Mouse (Mus musculus) MEL (cell line): ENCODE data around the gene Slco1a1. TPM values are rescaled to one million over a fixed set of nuclear protein-coding genes. Genes with fewer than 3 reads are reported as not detected.

Experiments used
- DNase-seq: peaks from one replicate; pipeline ENCODE4 v3.0.0; 2011; ENCODE audit warnings: low read depth, low spot score
- H3K27ac ChIP-seq: 2 replicates; pipeline ENCODE4 v1.5.1; 2012; ENCODE audit warnings: low read depth, mild to moderate bottlenecking, control low read depth, low read length, moderate library complexity; ENCODE audit not compliant: control insufficient read depth
- H3K27me3 ChIP-seq, 2 experiments: fragments of 150-350 bp in 1 of 2; sonication (generic) in 1 of 2; 2 replicates each; pipeline ENCODE4 v1.6.1; 2012; ENCODE audit warnings: low read length in 2 of 2, mild to moderate bottlenecking in 2 of 2, improper control_type of control experiment in 1 of 2, moderate library complexity in 1 of 2; ENCODE audit not compliant: insufficient read depth in 2 of 2, control insufficient read depth in 1 of 2
- H3K36me3 ChIP-seq, 2 experiments: 2 replicates each; pipeline ENCODE4 v1.6.1; 2012 to 2014; ENCODE audit warnings: low read length in 2 of 2, improper control_type of control experiment in 1 of 2, inconsistent platforms in 1 of 2, mild to moderate bottlenecking in 1 of 2; ENCODE audit not compliant: insufficient read depth in 2 of 2, control insufficient read depth in 1 of 2
- H3K4me1 ChIP-seq, 2 experiments: fragments of 150-350 bp in 1 of 2; sonication (generic) in 1 of 2; 2 replicates each; pipeline ENCODE4 v1.6.1; 2012; ENCODE audit warnings: low read length in 2 of 2, improper control_type of control experiment in 1 of 2, mild to moderate bottlenecking in 1 of 2; ENCODE audit not compliant: insufficient read depth in 2 of 2, control insufficient read depth in 1 of 2
- H3K4me3 ChIP-seq, 2 experiments: fragments of 150-350 bp in 1 of 2; sonication (generic) in 1 of 2; 2 replicates each; pipeline ENCODE4 v1.5.1; 2012; ENCODE audit warnings: low read depth in 2 of 2, low read length in 2 of 2, mild to moderate bottlenecking in 2 of 2, moderate library complexity in 2 of 2, control low read depth in 1 of 2, improper control_type of control experiment in 1 of 2; ENCODE audit not compliant: control insufficient read depth in 1 of 2, insufficient read depth in 1 of 2
- H3K79me2 ChIP-seq: 2 replicates; pipeline ENCODE4 v1.6.1; 2012; ENCODE audit warnings: mild to moderate bottlenecking, low read length, moderate library complexity; ENCODE audit not compliant: control insufficient read depth, poor library complexity, insufficient read depth
- H3K9ac ChIP-seq: 2 replicates; pipeline ENCODE4 v1.6.1; 2012; ENCODE audit warnings: low read depth, mild to moderate bottlenecking, control low read depth, low read length, moderate library complexity; ENCODE audit not compliant: control insufficient read depth, poor library complexity, severe bottlenecking
- H3K9me3 ChIP-seq: fragments of 150-350 bp; sonication (generic); replicated peaks from 2 replicates; pipeline ENCODE4 v1.6.1; 2012; ENCODE audit warnings: mild to moderate bottlenecking, low read length, improper control_type of control experiment, moderate library complexity; ENCODE audit not compliant: insufficient read depth
- BHLHE40 ChIP-seq: IDR thresholded peaks from 2 replicates; pipeline ENCODE4 v1.6.1; 2012; ENCODE audit warnings: low read depth, mild to moderate bottlenecking, inconsistent platforms, low read length, improper control_type of control experiment, borderline replicate concordance
- CHD1 ChIP-seq: IDR thresholded peaks from 2 replicates; pipeline ENCODE4 v1.6.1; 2012; ENCODE audit warnings: low read depth, mild to moderate bottlenecking, inconsistent platforms, low read length, improper control_type of control experiment
- CTCF ChIP-seq, 3 experiments: IDR thresholded peaks in 2 of 3; conservative IDR thresholded peaks in 1 of 3; 2 replicates each; pipeline ENCODE4 v1.5.1; 2011 to 2012; ENCODE audit warnings: low read length in 3 of 3, low read depth in 2 of 3, mild to moderate bottlenecking in 2 of 3, improper control_type of control experiment in 1 of 3, inconsistent platforms in 1 of 3, mixed read lengths in 1 of 3, moderate library complexity in 1 of 3; ENCODE audit not compliant: control insufficient read depth in 1 of 3, insufficient read depth in 1 of 3, poor library complexity in 1 of 3, severe bottlenecking in 1 of 3
- EP300 ChIP-seq, 2 experiments: IDR thresholded peaks; 2 replicates each; pipeline ENCODE4 v1.6.1; 2011; ENCODE audit warnings: improper control_type of control experiment in 2 of 2, low read length in 2 of 2, low read depth in 1 of 2, mild to moderate bottlenecking in 1 of 2
- ETS1 ChIP-seq: IDR thresholded peaks from 2 replicates; pipeline ENCODE4 v1.6.1; 2012; ENCODE audit warnings: low read depth, mild to moderate bottlenecking, inconsistent platforms, low read length, improper control_type of control experiment, moderate library complexity
- HCFC1 ChIP-seq: IDR thresholded peaks from 2 replicates; pipeline ENCODE4 v1.6.1; 2012; ENCODE audit warnings: low read depth, mild to moderate bottlenecking, inconsistent platforms, low read length, improper control_type of control experiment, moderate library complexity
- JUND ChIP-seq: IDR thresholded peaks from 2 replicates; pipeline ENCODE4 v1.6.1; 2011; ENCODE audit warnings: low read depth, mild to moderate bottlenecking, improper control_type of control experiment, low read length
- MAFK ChIP-seq: IDR thresholded peaks from 2 replicates; pipeline ENCODE4 v1.6.1; 2011; ENCODE audit warnings: low read depth, mild to moderate bottlenecking, low read length, improper control_type of control experiment, borderline replicate concordance
- MYB ChIP-seq: IDR thresholded peaks from 2 replicates; pipeline ENCODE4 v1.6.1; 2011; ENCODE audit warnings: mild to moderate bottlenecking, low read depth, low read length, improper control_type of control experiment
- MYC ChIP-seq: IDR thresholded peaks from 2 replicates; pipeline ENCODE4 v1.6.1; 2011; ENCODE audit warnings: low read depth, mild to moderate bottlenecking, low read length, improper control_type of control experiment, moderate library complexity
- NELFE ChIP-seq: IDR thresholded peaks from 2 replicates; pipeline ENCODE4 v1.6.1; 2011; ENCODE audit warnings: low read depth, low read length, improper control_type of control experiment
- NRF1 ChIP-seq: IDR thresholded peaks from 2 replicates; pipeline ENCODE4 v1.6.1; 2014; ENCODE audit warnings: low read depth, mild to moderate bottlenecking, inconsistent platforms, low read length, improper control_type of control experiment, moderate library complexity; ENCODE audit not compliant: poor library complexity, insufficient read depth, severe bottlenecking
- POLR2AphosphoS2 ChIP-seq: IDR thresholded peaks from 2 replicates; pipeline ENCODE4 v1.6.1; 2011; ENCODE audit warnings: low read length, improper control_type of control experiment
- RAD21 ChIP-seq: IDR thresholded peaks from 2 replicates; pipeline ENCODE4 v1.6.1; 2011; ENCODE audit warnings: mild to moderate bottlenecking, low read depth, low read length, improper control_type of control experiment
- RCOR1 ChIP-seq: IDR thresholded peaks from 2 replicates; pipeline ENCODE4 v1.6.1; 2012; ENCODE audit warnings: low read depth, mild to moderate bottlenecking, inconsistent platforms, low read length, improper control_type of control experiment
- SIN3A ChIP-seq: IDR thresholded peaks from 2 replicates; pipeline ENCODE4 v1.6.1; 2012; ENCODE audit warnings: low read length, improper control_type of control experiment, inconsistent platforms
- SMC3 ChIP-seq: IDR thresholded peaks from 2 replicates; pipeline ENCODE4 v1.6.1; 2011; ENCODE audit warnings: low read depth, low read length, improper control_type of control experiment
- TAL1 ChIP-seq: IDR thresholded peaks from 2 replicates; pipeline ENCODE4 v1.6.1; 2012; ENCODE audit warnings: mild to moderate bottlenecking, inconsistent platforms, low read length, moderate library complexity, mixed read lengths
- TBP ChIP-seq: IDR thresholded peaks from 2 replicates; pipeline ENCODE4 v1.8.0; 2011; ENCODE audit warnings: low read depth, low read length, improper control_type of control experiment
- ZC3H11A ChIP-seq: IDR thresholded peaks from 2 replicates; pipeline ENCODE4 v1.6.1; 2012; ENCODE audit warnings: low read depth, mild to moderate bottlenecking, inconsistent platforms, low read length, improper control_type of control experiment
- ZKSCAN1 ChIP-seq: IDR thresholded peaks from 2 replicates; pipeline ENCODE4 v1.6.1; 2012; ENCODE audit warnings: low read depth, mild to moderate bottlenecking, inconsistent platforms, low read length, improper control_type of control experiment, moderate library complexity
- ZMIZ1 ChIP-seq: IDR thresholded peaks from 2 replicates; pipeline ENCODE4 v1.6.1; 2012; ENCODE audit warnings: low read depth, mild to moderate bottlenecking, inconsistent platforms, low read length, improper control_type of control experiment, moderate library complexity
- polyA plus RNA-seq, 2 experiments: library from polyadenylated mRNA; stranded (reverse) in 1 of 2; unstranded in 1 of 2; fragments of >175 nt in 1 of 2; fragments of >200 nt in 1 of 2; gene quantifications; 2 replicates each; pipeline versions ENCODE4 v1.2.1 to v1.2.4; 2012; ENCODE audit warnings: low replicate concordance in 2 of 2, low read depth in 1 of 2; ENCODE audit not compliant: insufficient read length in 2 of 2, insufficient read depth in 1 of 2, missing spikeins in 1 of 2
- total RNA-seq: library from RNA; depleted of rRNA; stranded (reverse); fragments of 300-350 nt; gene quantifications from 2 replicates; pipeline ENCODE4 v1.2.3, GENCODE M21; 2012

Slco1a1 gene
- total and polyA plus RNA-seq, 3 experiments = not detected

- Histone ChIP-seq H3K36me3 (no peaks in the 10 kb centered on the region), H3K27me3 (no peaks in the 10 kb centered on the region), H3K9ac (no peak overlapping the region), H3K4me1 (no peaks in the 10 kb centered on the region), H3K4me3 (no peak overlapping the region), H3K79me2 (no peaks in the 10 kb centered on the region), H3K9me3 (no peaks in the 10 kb centered on the region), H3K27ac (no peak overlapping the region)
- DNase-seq = no peak
- TF ChIP-seq RAD21 = no peak
- TF ChIP-seq TAL1 = no peak
- TF ChIP-seq SIN3A = no peak
- no peak for TF ChIP-seq EP300 (IDR thresholded peaks at IDR 0.05; ENCODE audit: low read depth in 1 of 2, low read length in 2 of 2)
- TF ChIP-seq BHLHE40 = no peak
- TF ChIP-seq SMC3 = no peak
- no peak for TF ChIP-seq POLR2AphosphoS2
- no peak for TF ChIP-seq ZMIZ1
Measured at GRCm38 (mm10) chr6:141962420-141962819, 15.7 kb upstream of the Slco1a1 start.

GRCm38 (mm10) chr6:141961861-141962260, 15.1 kb upstream of the Slco1a1 start:
- no peaks in the 10 kb centered on the region for H3K36me3 ChIP-seq
- no peak overlapping the region for H3K27ac ChIP-seq
- no peak for DNase-seq
- H3K9me3 ChIP-seq = no peaks in the 10 kb centered on the region
- H3K4me1 ChIP-seq = no peaks in the 10 kb centered on the region
- no peak overlapping the region for H3K9ac ChIP-seq
- H3K79me2 ChIP-seq = no peaks in the 10 kb centered on the region
- TF ChIP-seq NELFE (no peak), BHLHE40 (no peak), ZC3H11A (no peak), MYC (no peak), NRF1 (no peak), CHD1 (no peak), RCOR1 (no peak), JUND (no peak), TBP (no peak), SIN3A (no peak), CTCF (IDR thresholded peaks at IDR 0.05 in 2 of 3, conservative IDR thresholded peaks at IDR 0.05 in 1 of 3; ENCODE audit: control insufficient read depth in 1 of 3, insufficient read depth in 1 of 3, low read depth in 2 of 3, low read length in 3 of 3, poor library complexity in 1 of 3, severe bottlenecking in 1 of 3) (no peak), ETS1 (no peak), MYB (no peak), EP300 (IDR thresholded peaks at IDR 0.05; ENCODE audit: low read depth in 1 of 2, low read length in 2 of 2) (no peak), HCFC1 (no peak), POLR2AphosphoS2 (no peak), MAFK (no peak), ZKSCAN1 (no peak)
- H3K27me3 ChIP-seq = no peaks in the 10 kb centered on the region
- H3K4me3 ChIP-seq = no peak overlapping the region
